Comparison of ENCODE assay signal across 12 mouse cellular contexts in genomic region chr5:103914335-103915226, GRCm38 (mm10). TPM values are rescaled to one million over a fixed set of nuclear protein-coding genes. Genes with fewer than 3 reads are reported as not detected.
A peak's percentile ranks its signal among the peaks of the same experiment; 100 is the strongest.
DNase-seq lines count a peak whose midpoint lies in the region; ATAC-seq and TF ChIP-seq lines count a peak whose summit lies in the region.
"Had no signal": no experiment of that assay in that cellular context is flagged by ENCODE, and none has a peak within 500 bp of the region (broad histone marks: within the 10 kb centered on the region; RNA-seq: fewer than 3 reads in every experiment).

No protein-coding gene starts in this region.

- no peak overlapping the region for H3K4me2 ChIP-seq in liver, embryonic 14.5 days (ENCODE audit: low read depth)
- no peak overlapping the region for H3K4me2 ChIP-seq in liver, embryonic 11.5 days
- no peak overlapping the region for H3K4me2 ChIP-seq in forebrain, embryonic 13.5 days
- H3K4me2 ChIP-seq: lung, embryonic 15.5 days; midbrain, embryonic 12.5 days had no signal

- DNase-seq in heart, adult 11 months: peak; percentile 82
- no peak for DNase-seq in heart, postnatal 36 days
- DNase-seq in liver, embryonic 14.5 days (ENCODE audit: low read depth in 3 of 3, low spot score in 3 of 3): no peak
- DNase-seq in liver, embryonic 11.5 days (ENCODE audit: low spot score): no peak
- DNase-seq in 416B (ENCODE audit: low read depth) (peak; percentile 45), NIH3T3 (ENCODE audit: low read depth) (peak; percentile 40)
- DNase-seq in cerebellum, postnatal 36 days: no peak
- DNase-seq: adrenal gland, postnatal 25 days; kidney, adult 18-20 months had no signal

- intact Hi-C loops in heart, postnatal 36 days (cut with DNase I): loop anchor here (5.0 kb wide), 2 partner anchors 133 to 222 kb away; partner anchors contain the start of genes Aff1 and Nudt9

- WGBS in liver, embryonic 14.5 days (ENCODE audit: insufficient replicate concordance): 44% methylated on average over 11 of the region's 11 CpGs
- WGBS in liver, embryonic 11.5 days: 58% methylated on average over 11 of the region's 11 CpGs
- 80% methylated on average over 11 of the region's 11 CpGs for WGBS in forebrain, embryonic 13.5 days

- H3K4me3 ChIP-seq in liver, embryonic 14.5 days (ENCODE audit: insufficient read depth in 1 of 2, low read depth in 2 of 2, low read length in 2 of 2): no peak overlapping the region
- H3K4me3 ChIP-seq in liver, embryonic 11.5 days (ENCODE audit: low read depth, low read length): no peak overlapping the region
- no peak overlapping the region for H3K4me3 ChIP-seq in forebrain, embryonic 13.5 days
- H3K4me3 ChIP-seq: lung, embryonic 15.5 days; midbrain, embryonic 12.5 days had no signal

- no peak for TF ChIP-seq EP300 in liver, embryonic 14.5 days (IDR thresholded peaks at IDR 0.05; ENCODE audit: low read depth)

- H3K27ac ChIP-seq in liver, embryonic 14.5 days: no peak overlapping the region
- no peak overlapping the region for H3K27ac ChIP-seq in liver, embryonic 11.5 days (ENCODE audit: low read depth, low read length)
- H3K27ac ChIP-seq in forebrain, embryonic 13.5 days: no peak overlapping the region
- H3K27ac ChIP-seq: lung, embryonic 15.5 days; midbrain, embryonic 12.5 days had no signal

- no peaks in the 10 kb centered on the region for H3K9me3 ChIP-seq in liver, embryonic 14.5 days (ENCODE audit: control insufficient read depth, low read length)
- H3K9me3 ChIP-seq in liver, embryonic 11.5 days (ENCODE audit: control insufficient read depth, low read length): no peaks in the 10 kb centered on the region
- no peaks in the 10 kb centered on the region for H3K9me3 ChIP-seq in forebrain, embryonic 13.5 days (replicated peaks)
- H3K9me3 ChIP-seq: lung, embryonic 15.5 days; midbrain, embryonic 12.5 days had no signal

- no peak overlapping the region for H3K9ac ChIP-seq in liver, embryonic 14.5 days (replicated peaks)
- no peak overlapping the region for H3K9ac ChIP-seq in liver, embryonic 11.5 days (ENCODE audit: low read depth, low read length)
- no peak overlapping the region for H3K9ac ChIP-seq in forebrain, embryonic 13.5 days
- H3K9ac ChIP-seq: lung, embryonic 15.5 days; midbrain, embryonic 12.5 days had no signal

- H3K36me3 ChIP-seq in liver, embryonic 14.5 days (replicated peaks; ENCODE audit: control insufficient read depth, insufficient read depth, low read depth): no peaks in the 10 kb centered on the region
- no peaks in the 10 kb centered on the region for H3K36me3 ChIP-seq in liver, embryonic 11.5 days (ENCODE audit: control insufficient read depth, insufficient read depth, low read length)
- no peaks in the 10 kb centered on the region for H3K36me3 ChIP-seq in forebrain, embryonic 13.5 days (ENCODE audit: poor library complexity, severe bottlenecking)
- H3K36me3 ChIP-seq: lung, embryonic 15.5 days; midbrain, embryonic 12.5 days had no signal

- H3K4me1 ChIP-seq in liver, embryonic 14.5 days (replicated peaks; ENCODE audit: control insufficient read depth in 2 of 2, insufficient read depth in 2 of 2, low read length in 1 of 2): peaks cover 2 to 3% of the 10 kb centered on the region in 2 experiments; a peak in 1 of 4 replicates
- H3K4me1 ChIP-seq in liver, embryonic 11.5 days (replicated peaks; ENCODE audit: control insufficient read depth, insufficient read depth, low read length): no peaks in the 10 kb centered on the region
- H3K4me1 ChIP-seq in forebrain, embryonic 13.5 days: no peaks in the 10 kb centered on the region

- ATAC-seq in liver, embryonic 14.5 days (ENCODE audit: insufficient read depth): no peak
- no peak for ATAC-seq in liver, embryonic 11.5 days (replicated peaks; ENCODE audit: low FRiP score)
- ATAC-seq in forebrain, embryonic 13.5 days: no peak

- H3K27me3 ChIP-seq in liver, embryonic 14.5 days (ENCODE audit: control insufficient read depth, insufficient read depth, low read length): peaks cover 2% of the 10 kb centered on the region; the same call in 1 of the 2 replicates
- H3K27me3 ChIP-seq in liver, embryonic 11.5 days (replicated peaks; ENCODE audit: control insufficient read depth, insufficient read depth, low read length): no peaks in the 10 kb centered on the region
- H3K27me3 ChIP-seq in forebrain, embryonic 13.5 days: peaks cover 4% of the 10 kb centered on the region; the same call in 1 of the 2 replicates

- peak; percentile 42; the same call in 1 of the 2 replicates for TF ChIP-seq CTCF in liver, embryonic 14.5 days (IDR thresholded peaks at IDR 0.05; ENCODE audit: low read depth)

RNA-seq across cellular contexts. Expression of gene Klhl8, which starts 3.5 kb away (rescaled TPM):
- 10 to 100 TPM; 11.1 to 12.8 TPM for total RNA-seq in heart, postnatal 36 days (2021)
- 0.83 and 0.98 TPM in 2 replicates for polyA plus RNA-seq in liver, embryonic 14.5 days (2012; rRNA removed)
- 0.99 and 1.7 TPM in 2 replicates for polyA plus RNA-seq in liver, embryonic 14.5 days (2014; fragmentation: Nextera tagmentation; extraction: Ambion mirVana)
- polyA plus RNA-seq in liver, embryonic 11.5 days (2014; fragmentation: Nextera tagmentation; extraction: Ambion mirVana): 4.1 and 4.5 TPM in 2 replicates
- polyA plus RNA-seq in forebrain, embryonic 13.5 days (2015; fragmentation: Nextera tagmentation; extraction: Ambion mirVana): 25.3 and 26.4 TPM in 2 replicates

Comparison
In these comparisons a context has a peak if more than half of its experiments do, and no peak if none do; other contexts are left out.
1. DNase-seq: peak in heart, adult 11 months (single experiment), 416B (single experiment) and NIH3T3 (single experiment); none in heart, postnatal 36 days (0 of 2), liver, embryonic 14.5 days (0 of 3), liver, embryonic 11.5 days (single experiment) and cerebellum, postnatal 36 days (0 of 2).